Mouse (Mus musculus): ENCODE data around the gene Panx2. TPM values are rescaled to one million over a fixed set of nuclear protein-coding genes. Genes with fewer than 3 reads are reported as not detected.

The Panx2 gene
- 0.24 and 0.30 TPM in 2 replicates for polyA plus RNA-seq (2015; fragmentation: Nextera tagmentation; extraction: Ambion mirVana)

DNA sequence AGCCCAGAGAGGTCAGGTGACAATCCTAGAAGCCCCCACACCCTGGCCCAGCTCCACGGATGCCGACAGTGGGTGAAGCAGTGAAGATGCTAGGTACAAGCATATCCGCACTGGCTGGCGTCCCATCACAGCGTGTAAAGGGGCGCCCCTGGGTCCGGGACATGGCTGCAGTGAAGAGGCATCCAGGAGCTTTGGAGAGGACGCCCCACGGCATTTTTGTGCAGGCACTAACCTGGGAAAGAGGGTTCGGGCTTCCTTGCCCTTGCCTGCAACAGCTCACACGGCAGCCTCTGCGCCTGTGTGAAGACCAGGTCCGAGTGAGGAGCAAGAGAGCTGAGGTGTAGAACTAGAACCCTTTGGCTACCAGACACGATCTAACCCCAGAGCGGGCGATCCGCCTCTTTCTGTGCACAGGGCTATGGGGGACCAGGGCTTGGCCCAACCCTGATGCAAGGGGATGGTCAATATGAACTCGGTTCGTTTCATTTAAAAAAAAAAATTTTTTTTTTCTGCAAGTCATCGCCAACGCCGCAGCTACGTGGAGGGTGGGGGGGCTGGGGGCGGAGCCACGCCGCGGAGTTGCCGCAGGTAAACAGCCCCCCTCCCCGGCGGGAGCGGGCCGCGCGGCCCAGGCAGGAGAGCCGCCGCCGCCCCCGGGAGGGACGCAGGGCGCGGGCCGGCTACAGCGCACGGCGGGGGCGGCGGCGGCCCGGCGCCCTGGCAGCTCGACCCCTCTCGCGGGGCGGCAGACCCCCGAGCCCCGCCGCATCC, at the start of gene Panx2:
Panx2 (plus strand) TSS at position 574 of the 771 bp plus-strand sequence.

DNA sequence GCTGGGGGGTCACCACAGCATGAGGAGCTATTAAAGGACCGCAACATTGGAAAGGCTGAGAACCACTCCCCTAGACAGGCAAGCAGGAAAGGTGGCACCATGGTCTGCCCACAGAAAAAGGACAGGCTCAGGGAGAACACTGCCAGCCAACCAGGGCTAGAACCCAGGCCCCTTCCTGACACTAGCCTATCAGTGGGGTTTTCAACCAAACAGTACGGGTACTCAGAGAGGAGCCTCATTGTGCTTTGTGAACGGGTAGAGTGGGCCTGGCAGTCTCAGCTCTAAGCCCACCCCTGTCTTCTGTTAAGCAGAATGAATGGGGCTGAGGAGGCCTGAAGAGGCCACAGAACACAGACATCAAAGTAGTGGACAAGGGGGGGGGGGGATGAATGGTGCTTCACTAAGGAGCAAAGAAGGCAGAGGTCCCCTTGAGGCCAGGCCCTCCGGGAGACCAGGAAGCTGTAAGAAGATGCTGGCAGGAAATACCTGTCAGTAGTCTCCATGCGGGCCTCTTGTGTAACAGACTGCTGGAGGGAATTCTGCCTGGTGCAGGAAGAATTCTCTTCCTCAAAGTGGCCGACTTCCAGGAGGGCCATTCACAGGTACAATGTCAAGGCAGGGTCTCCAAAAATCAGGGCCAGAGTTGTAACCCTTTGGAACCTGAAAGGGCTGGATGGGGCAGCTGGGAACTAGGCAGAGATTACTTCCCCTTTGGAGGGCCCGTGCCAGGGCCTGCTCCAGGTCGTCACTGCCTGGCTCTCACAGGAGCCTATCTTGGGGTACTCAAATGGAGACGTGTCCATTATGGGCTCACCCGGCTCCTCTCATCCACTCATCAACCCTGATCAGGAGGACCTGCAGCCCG, 15.3 kb downstream of the Panx2 start, which contains the start of gene Trabd:
Trabd (plus strand) TSS at position 512 of the 865 bp plus-strand sequence.

DNA sequence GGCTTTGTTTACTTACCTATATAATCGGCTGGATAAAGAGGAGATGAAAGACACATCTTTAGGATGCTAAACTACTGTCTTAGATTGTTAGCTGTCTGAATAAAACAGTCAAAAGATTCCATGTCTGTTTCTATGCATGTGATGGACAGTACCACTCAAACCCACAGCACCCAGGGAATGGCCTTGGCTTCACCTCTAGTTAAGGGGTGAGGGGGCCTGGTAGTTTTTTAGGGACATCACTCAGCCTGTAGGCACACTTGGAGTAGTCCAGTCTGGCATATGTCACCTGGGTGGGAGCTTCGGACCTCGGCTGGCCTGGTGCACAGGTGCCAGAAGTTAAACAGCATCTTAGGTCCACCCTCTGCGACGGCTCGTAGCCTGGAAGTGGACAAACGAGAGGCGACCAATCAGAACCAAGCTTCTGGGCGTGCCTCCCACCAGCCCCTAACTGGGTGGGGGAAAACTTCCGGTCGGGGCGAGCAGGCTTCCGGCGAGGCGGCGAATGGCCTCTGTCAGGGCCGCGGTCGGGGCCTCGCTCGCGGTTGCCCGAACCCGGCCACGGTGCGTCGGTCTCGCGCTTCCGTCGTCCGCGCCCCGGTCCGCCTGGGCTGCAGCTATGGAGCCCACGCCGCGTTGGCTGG, 29.2 kb downstream of the Panx2 start, which contains the start of gene Selenoo:
Selenoo (plus strand) TSS at position 478 of the 641 bp plus-strand sequence.

DNA sequence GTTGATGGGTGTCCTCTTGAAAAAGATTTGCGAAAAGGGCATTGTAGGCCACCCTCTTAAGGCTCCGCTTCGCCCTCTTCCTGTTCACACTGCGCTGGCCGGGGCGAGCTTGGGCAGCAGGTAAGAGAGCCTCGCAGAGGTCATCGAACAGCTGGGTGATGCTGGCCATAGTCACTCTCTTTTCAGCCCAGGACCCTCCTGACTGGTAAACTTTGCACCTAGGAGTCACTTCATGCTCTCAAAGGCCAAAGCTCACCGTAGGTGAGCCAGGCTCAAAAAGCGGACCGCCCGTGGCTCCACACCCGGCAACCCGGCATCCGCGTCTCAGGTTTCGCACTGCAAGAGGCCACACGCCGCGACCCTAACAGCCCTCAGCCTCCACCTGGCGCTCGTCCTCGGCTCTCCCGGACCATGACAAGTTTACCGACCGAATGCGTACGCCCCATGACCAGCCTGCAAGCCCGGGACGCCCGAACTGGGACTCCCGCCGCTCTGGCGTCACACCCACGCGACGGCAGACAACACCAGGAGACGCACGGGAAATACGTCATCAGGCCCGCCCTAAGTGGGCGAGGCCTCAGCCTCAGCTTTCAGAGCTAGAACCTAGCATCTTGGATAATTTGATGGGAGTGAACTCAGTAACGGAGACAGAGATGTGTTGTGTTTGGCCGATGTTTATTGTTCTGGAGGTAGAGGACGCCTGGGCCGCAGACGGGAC, 63.3 kb downstream of the Panx2 start, which contains the start of gene Tubgcp6:
Tubgcp6 (minus strand) TSS at position 464 of the 718 bp plus-strand sequence.

Other genes starting within 250 kb of the Panx2 start
- 8.0 and 8.1 TPM in 2 replicates for gene Alg12, start 240.4 kb upstream of the Panx2 start, polyA plus RNA-seq (2015; fragmentation: Nextera tagmentation; extraction: Ambion mirVana)
- gene Creld2, start 240.1 kb upstream of the Panx2 start, polyA plus RNA-seq (2015; fragmentation: Nextera tagmentation; extraction: Ambion mirVana), result 37.9 and 41.1 TPM in 2 replicates
- 30.5 and 37.7 TPM in 2 replicates for gene Pim3, start 197.5 kb upstream of the Panx2 start, polyA plus RNA-seq (2015; fragmentation: Nextera tagmentation; extraction: Ambion mirVana)
- not detected in 2 replicates for gene Ttll8, start 105.3 kb upstream of the Panx2 start, polyA plus RNA-seq (2015; fragmentation: Nextera tagmentation; extraction: Ambion mirVana)
- gene Mlc1, start 80.7 kb upstream of the Panx2 start, polyA plus RNA-seq (2015; fragmentation: Nextera tagmentation; extraction: Ambion mirVana), result not detected in 2 replicates
- gene Mov10l1, start 76.8 kb upstream of the Panx2 start, polyA plus RNA-seq (2015; fragmentation: Nextera tagmentation; extraction: Ambion mirVana), result 0.10 TPM in 1 of 2 replicates, not detected in the other
- 32.1 and 35.5 TPM in 2 replicates for gene Trabd, start 15.4 kb downstream of the Panx2 start, polyA plus RNA-seq (2015; fragmentation: Nextera tagmentation; extraction: Ambion mirVana)
- 12.3 and 12.6 TPM in 2 replicates for gene Selenoo, start 29.4 kb downstream of the Panx2 start, polyA plus RNA-seq (2015; fragmentation: Nextera tagmentation; extraction: Ambion mirVana)
- gene Tubgcp6, start 63.4 kb downstream of the Panx2 start, polyA plus RNA-seq (2015; fragmentation: Nextera tagmentation; extraction: Ambion mirVana), result 5.0 and 5.2 TPM in 2 replicates
- 11.7 and 14.0 TPM in 2 replicates for gene Hdac10, start 69.0 kb downstream of the Panx2 start, polyA plus RNA-seq (2015; fragmentation: Nextera tagmentation; extraction: Ambion mirVana)
- 6.3 and 6.7 TPM in 2 replicates for gene Mapk12, start 81.0 kb downstream of the Panx2 start, polyA plus RNA-seq (2015; fragmentation: Nextera tagmentation; extraction: Ambion mirVana)
- 2.8 and 3.0 TPM in 2 replicates for gene Mapk11, start 89.9 kb downstream of the Panx2 start, polyA plus RNA-seq (2015; fragmentation: Nextera tagmentation; extraction: Ambion mirVana)
- gene Plxnb2, start 121.1 kb downstream of the Panx2 start, polyA plus RNA-seq (2015; fragmentation: Nextera tagmentation; extraction: Ambion mirVana), result 109 and 111 TPM in 2 replicates
- 3.4 and 4.0 TPM in 2 replicates for gene Dennd6b, start 136.8 kb downstream of the Panx2 start, polyA plus RNA-seq (2015; fragmentation: Nextera tagmentation; extraction: Ambion mirVana)
- gene Ppp6r2, start 151.8 kb downstream of the Panx2 start, polyA plus RNA-seq (2015; fragmentation: Nextera tagmentation; extraction: Ambion mirVana), result 16.6 and 18.9 TPM in 2 replicates